Mouse (Mus musculus): ENCODE data around the gene Dync2li1.

Dync2li1 gene

GRCm38 (mm10) chr17:84685286-84685685 is 59.0 kb downstream of the Dync2li1 start:
- no peak for DNase-seq (ENCODE audit: low read depth)

- no peak for DNase-seq (ENCODE audit: low read depth)
Measured at GRCm38 (mm10) chr17:84687994-84688393, 61.7 kb downstream of the Dync2li1 start.

GRCm38 (mm10) chr17:84688834-84689233 is 62.5 kb downstream of the Dync2li1 start:
- DNase-seq (ENCODE audit: low read depth): no peak

- no peak for DNase-seq (ENCODE audit: low read depth)
Measured at GRCm38 (mm10) chr17:84689316-84689715, 63.0 kb downstream of the Dync2li1 start.

GRCm38 (mm10) chr17:84690111-84690510 is 63.8 kb downstream of the Dync2li1 start:
- DNase-seq (ENCODE audit: low read depth): no peak

- DNase-seq (ENCODE audit: low read depth): no peak
Measured at GRCm38 (mm10) chr17:84693741-84694140, 67.4 kb downstream of the Dync2li1 start.

- DNase-seq (ENCODE audit: low read depth): no peak
Measured at GRCm38 (mm10) chr17:84696537-84696936, 70.2 kb downstream of the Dync2li1 start.

GRCm38 (mm10) chr17:84698727-84699126 is 72.4 kb downstream of the Dync2li1 start:
- peak; percentile 54 for DNase-seq (ENCODE audit: low read depth)
